Mouse (Mus musculus) lung, embryonic 15.5 days (tissue): ENCODE data around the gene Tmem163. TPM values are rescaled to one million over a fixed set of nuclear protein-coding genes. Genes with fewer than 3 reads are reported as not detected.

Experiments
- ATAC-seq: fragments of 200-750 bp; cut with Nextera tagmentation; 2 replicates; pipeline ENCODE4 v1.8.0; 2017; ENCODE audit warnings: moderate number of reproducible peaks, borderline replicate concordance; ENCODE audit not compliant: low FRiP score, low TSS enrichment; ENCODE audit errors: extremely low read depth
- H3K27ac ChIP-seq: fragments of 300-500 bp; sonication (generic); 2 replicates; pipeline ENCODE4 v1.5.1; 2015; ENCODE audit warnings: moderate library complexity, mild to moderate bottlenecking, inconsistent platforms
- H3K27me3 ChIP-seq: fragments of 300-500 bp; sonication (generic); 2 replicates; pipeline ENCODE4 v1.6.1; 2015; ENCODE audit warnings: inconsistent platforms
- H3K36me3 ChIP-seq: fragments of 300-500 bp; sonication (generic); 2 replicates; pipeline ENCODE4 v1.6.1; 2015; ENCODE audit warnings: inconsistent platforms
- H3K4me1 ChIP-seq: fragments of 300-500 bp; sonication (generic); 2 replicates; pipeline ENCODE4 v1.6.1; 2015; ENCODE audit warnings: inconsistent platforms
- H3K4me2 ChIP-seq: fragments of 300-500 bp; sonication (generic); 2 replicates; pipeline ENCODE4 v1.6.1; 2015; ENCODE audit warnings: inconsistent platforms, mild to moderate bottlenecking, moderate library complexity
- H3K4me3 ChIP-seq: fragments of 300-500 bp; sonication (generic); 2 replicates; pipeline ENCODE4 v1.5.1; 2015; ENCODE audit warnings: mild to moderate bottlenecking, inconsistent platforms
- H3K9ac ChIP-seq: fragments of 300-500 bp; sonication (generic); 2 replicates; pipeline ENCODE4 v1.6.1; 2015; ENCODE audit warnings: inconsistent platforms
- H3K9me3 ChIP-seq: fragments of 300-500 bp; sonication (generic); 2 replicates; pipeline ENCODE4 v1.6.1; 2016; ENCODE audit warnings: inconsistent platforms
- WGBS: fragments of 180-500 bp; shearing (Covaris S2); methylation state at CpG from one replicate; pipeline ENCODE4 v1.1.7; 2015; 5-methylcytosine and 5-hydroxymethylcytosine counted together
- polyA plus RNA-seq: library from polyadenylated mRNA; unstranded; fragments of >200 nt; fragmentation: Nextera tagmentation; extraction: Ambion mirVana; gene quantifications from 2 replicates; pipeline ENCODE4 v1.2.1, GENCODE M21; 2015

Gene Tmem163
- polyA plus RNA-seq, 1 experiment from 2014 or later = 5.2 TPM

DNA sequence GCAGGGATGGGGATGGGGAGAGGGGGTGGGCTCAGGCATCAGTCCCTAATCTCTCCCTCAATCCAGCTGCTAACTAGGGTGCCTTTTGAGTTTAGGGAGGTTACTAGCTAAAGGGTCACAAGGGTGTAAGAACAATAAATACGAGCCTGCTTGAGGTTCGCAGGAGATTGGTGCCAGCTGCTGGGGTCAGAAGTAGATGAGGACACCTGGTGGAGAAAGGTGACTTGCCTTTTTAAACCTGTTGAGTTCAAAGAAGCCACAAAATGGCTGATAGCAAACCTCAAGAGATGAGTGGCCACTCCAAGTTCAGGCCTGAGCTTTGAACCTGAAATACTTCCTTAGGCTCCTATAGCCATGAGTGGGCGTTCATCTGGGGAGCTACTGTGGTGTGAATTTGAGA is 237.6 kb downstream of the Tmem163 start:
- Histone ChIP-seq H3K4me1 (peaks cover 5% of the 10 kb centered on the region; the same call in 1 of the 2 replicates), H3K27me3 (no peaks in the 10 kb centered on the region), H3K36me3 (0 out of 2 replicates have a peak, but pooled peaks cover 3% of the 10 kb centered on the region), H3K27ac (no peak overlapping the region), H3K9me3 (no peaks in the 10 kb centered on the region), H3K4me2 (no peak overlapping the region), H3K4me3 (no peak overlapping the region), H3K9ac (no peak overlapping the region)
- WGBS = 57% methylated on average over 3 of the region's 3 CpGs
- no peak for ATAC-seq

DNA sequence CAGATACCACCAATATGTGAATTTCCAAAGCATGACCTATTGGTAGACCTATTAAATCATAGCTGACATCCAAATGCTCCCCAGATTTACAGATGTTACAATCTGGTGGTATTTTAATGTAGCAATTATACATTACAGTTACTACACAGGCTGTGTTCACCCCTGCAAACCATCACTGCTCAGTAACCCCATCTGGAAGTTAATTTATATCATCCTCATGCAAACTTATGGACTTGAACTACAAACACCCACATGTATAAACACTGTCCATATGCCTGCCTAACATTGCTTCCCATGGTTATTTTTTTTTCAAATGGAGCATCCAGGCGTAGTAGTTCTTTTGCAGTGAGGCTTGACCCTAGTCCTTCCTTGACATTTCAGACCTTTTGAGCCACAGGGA is 238.3 kb downstream of the Tmem163 start:
- no peak overlapping the region for H3K4me2 ChIP-seq
- no peaks in the 10 kb centered on the region for H3K27me3 ChIP-seq
- ATAC-seq = no peak
- H3K36me3 ChIP-seq = no peaks in the 10 kb centered on the region
- H3K9me3 ChIP-seq = no peaks in the 10 kb centered on the region
- H3K27ac ChIP-seq = no peak overlapping the region
- no peak overlapping the region for H3K4me3 ChIP-seq
- no peak overlapping the region for H3K9ac ChIP-seq
- WGBS = 73% methylated on average over 1 of the region's 1 CpGs
- H3K4me1 ChIP-seq = peaks cover 5% of the 10 kb centered on the region; the same call in 1 of the 2 replicates

DNA sequence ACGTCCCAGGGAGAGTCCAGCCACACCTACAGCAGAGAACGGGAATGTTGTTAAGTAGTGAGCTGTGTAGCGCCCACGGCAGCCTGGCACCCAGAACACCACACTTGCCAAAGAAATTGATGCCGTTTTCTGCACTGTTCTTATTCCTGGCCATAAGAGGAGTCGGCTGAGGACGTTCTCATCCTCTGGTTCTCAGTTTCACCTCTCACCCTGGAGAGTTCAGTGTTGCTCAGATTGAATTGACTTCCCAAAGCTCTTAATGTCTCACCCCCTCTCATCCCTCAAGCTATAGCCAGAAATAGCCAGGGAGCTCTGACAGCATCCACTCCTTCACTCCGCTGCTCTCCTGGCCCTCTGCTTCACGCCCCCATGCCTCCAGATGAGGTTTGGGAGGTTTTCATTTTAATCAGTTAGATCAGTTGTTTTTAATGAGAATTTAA is 239.9 kb downstream of the Tmem163 start:
- Histone ChIP-seq H3K27ac (no peak overlapping the region), H3K9me3 (no peaks in the 10 kb centered on the region), H3K36me3 (no peaks in the 10 kb centered on the region), H3K4me1 (peaks cover 5% of the 10 kb centered on the region; the same call in 1 of the 2 replicates), H3K27me3 (no peaks in the 10 kb centered on the region), H3K9ac (no peak overlapping the region), H3K4me2 (no peak overlapping the region), H3K4me3 (no peak overlapping the region)
- ATAC-seq = no peak
- WGBS = 76% methylated on average over 9 of the region's 9 CpGs

DNA sequence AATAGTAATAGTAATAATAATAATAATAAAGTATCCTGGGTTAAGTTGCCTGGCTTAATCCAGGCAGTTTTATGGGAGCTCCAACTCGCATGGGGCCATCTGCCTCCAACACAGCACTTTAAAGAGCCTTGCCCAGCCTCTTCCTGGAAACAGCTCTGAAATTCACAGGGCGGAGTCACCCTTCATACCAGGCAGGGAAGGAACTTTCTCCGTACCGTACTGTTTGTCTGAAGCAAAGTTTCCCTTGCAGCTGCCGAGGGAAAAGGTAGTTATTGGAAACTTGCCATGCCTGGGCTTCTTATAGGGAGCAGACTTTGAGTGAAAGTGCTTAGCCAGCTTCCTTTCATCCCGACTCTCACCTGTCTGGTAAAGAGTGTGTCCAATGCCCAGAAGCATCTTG is 242.3 kb downstream of the Tmem163 start:
- no peaks in the 10 kb centered on the region for H3K9me3 ChIP-seq
- no peak for ATAC-seq
- H3K4me1 ChIP-seq = 0 out of 2 replicates have a peak, but pooled peaks cover 3% of the 10 kb centered on the region
- H3K4me3 ChIP-seq = no peak overlapping the region
- H3K9ac ChIP-seq = no peak overlapping the region
- H3K27me3 ChIP-seq = no peaks in the 10 kb centered on the region
- no peak overlapping the region for H3K4me2 ChIP-seq
- no peak overlapping the region for H3K27ac ChIP-seq
- WGBS = 47% methylated on average over 6 of the region's 6 CpGs
- H3K36me3 ChIP-seq = no peaks in the 10 kb centered on the region

Other genes with a start within 250 kb of the Tmem163 start
- gene Acmsd, start 49.9 kb upstream of the Tmem163 start, polyA plus RNA-seq = 0.16 and 0.25 TPM in 2 replicates
- 73.6 and 83.7 TPM in 2 replicates for gene Ccnt2, start 94.6 kb upstream of the Tmem163 start, polyA plus RNA-seq
- 0.40 and 0.81 TPM in 2 replicates for gene Map3k19, start 175.5 kb upstream of the Tmem163 start, polyA plus RNA-seq
- gene Rab3gap1, start 189.2 kb upstream of the Tmem163 start, polyA plus RNA-seq = 22.7 and 24.9 TPM in 2 replicates